In the genomic region with DNA sequence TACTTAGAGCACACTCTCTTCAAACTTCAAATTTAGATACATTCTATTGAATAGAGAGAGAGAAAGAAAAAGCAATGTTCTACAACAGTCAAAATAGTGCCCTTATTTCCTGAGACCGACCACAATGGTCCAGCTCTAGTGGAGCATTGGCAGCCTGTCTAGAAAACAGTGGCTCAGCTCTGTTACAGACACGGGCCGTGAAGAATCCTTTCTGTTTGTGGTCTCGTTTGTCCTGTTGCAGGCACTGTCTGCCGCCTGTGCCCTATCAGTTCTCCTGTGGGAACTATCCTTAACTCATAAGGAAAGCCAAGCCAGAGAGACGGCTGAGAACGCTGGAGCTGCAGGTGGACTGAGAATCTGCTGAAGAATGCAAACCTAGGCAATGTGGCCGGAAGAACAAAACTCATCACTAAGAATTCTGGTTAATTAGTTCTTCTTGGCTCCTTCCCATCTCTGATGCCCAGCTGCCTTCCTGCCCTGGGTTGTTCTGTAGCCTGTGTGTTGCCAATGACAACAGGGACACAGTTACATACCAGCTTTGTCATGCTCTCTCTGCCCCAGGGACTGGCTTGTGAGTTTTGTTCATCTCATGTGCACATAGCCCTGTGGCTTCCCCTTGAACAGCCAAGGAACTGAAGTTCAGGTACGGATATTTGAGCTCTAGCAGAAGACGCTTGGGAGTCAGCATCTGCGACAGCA, we compare ENCODE assay signal across 13 mouse cellular contexts. TPM values are rescaled to one million over a fixed set of nuclear protein-coding genes. Genes with fewer than 3 reads are reported as not detected.
DNase-seq lines count a peak whose midpoint lies in the region; ATAC-seq and TF ChIP-seq lines count a peak whose summit lies in the region.
"Had no signal": no experiment of that assay in that cellular context is flagged by ENCODE, and none has a peak within 500 bp of the region (broad histone marks: within the 10 kb centered on the region; RNA-seq: fewer than 3 reads in every experiment).

No protein-coding gene starts in this region.

- TF ChIP-seq EP300 in stomach, postnatal 0 days (optimal IDR thresholded peaks at IDR 0.05): no peak

- no peak overlapping the region for H3K9ac ChIP-seq in forebrain, embryonic 14.5 days (ENCODE audit: low read length)
- no peak overlapping the region for H3K9ac ChIP-seq in stomach, embryonic 16.5 days (ENCODE audit: low read length)
- no peak overlapping the region for H3K9ac ChIP-seq in stomach, postnatal 0 days (ENCODE audit: low read length)
- H3K9ac ChIP-seq: lung, embryonic 14.5 days; midbrain, embryonic 12.5 days had no signal

- no peak for TF ChIP-seq CTCF in stomach, postnatal 0 days (IDR thresholded peaks at IDR 0.05; ENCODE audit: low read depth)

- no peak for ATAC-seq in forebrain, embryonic 14.5 days
- ATAC-seq in stomach, embryonic 16.5 days (ENCODE audit: insufficient read depth, low FRiP score): peak; percentile 7; the same call in 1 of the 2 replicates
- no peak for ATAC-seq in stomach, postnatal 0 days (ENCODE audit: low FRiP score, low TSS enrichment)

- H3K9me3 ChIP-seq in forebrain, embryonic 14.5 days (replicated peaks; ENCODE audit: control insufficient read depth, low read length): no peaks in the 10 kb centered on the region
- H3K9me3 ChIP-seq in forebrain, embryonic 10.5 days: no peaks in the 10 kb centered on the region
- H3K9me3 ChIP-seq in stomach, embryonic 16.5 days (replicated peaks; ENCODE audit: control insufficient read depth, low read length): no peaks in the 10 kb centered on the region
- H3K9me3 ChIP-seq in stomach, postnatal 0 days (ENCODE audit: control insufficient read depth, low read length): no peaks in the 10 kb centered on the region
- H3K9me3 ChIP-seq: midbrain, embryonic 12.5 days had no signal

- 61% methylated on average over 11 of the region's 11 CpGs for WGBS in forebrain, embryonic 14.5 days
- whole genome bisulfite sequencing in forebrain, embryonic 10.5 days: 81% methylated on average over 11 of the region's 11 CpGs
- 58% methylated on average over 11 of the region's 11 CpGs for WGBS in stomach, embryonic 16.5 days
- 63% methylated on average over 11 of the region's 11 CpGs for WGBS in stomach, postnatal 0 days

- no peaks in the 10 kb centered on the region for H3K27me3 ChIP-seq in forebrain, embryonic 14.5 days (replicated peaks; ENCODE audit: control insufficient read depth, insufficient read depth, low read length)
- H3K27me3 ChIP-seq in forebrain, embryonic 10.5 days (ENCODE audit: poor library complexity, severe bottlenecking): no peaks in the 10 kb centered on the region
- H3K27me3 ChIP-seq in stomach, embryonic 16.5 days (ENCODE audit: control insufficient read depth, insufficient read depth, low read length): no peaks in the 10 kb centered on the region
- no peaks in the 10 kb centered on the region for H3K27me3 ChIP-seq in stomach, postnatal 0 days (ENCODE audit: control insufficient read depth, insufficient read depth, low read length)
- no peaks in the 10 kb centered on the region for H3K27me3 ChIP-seq in splenic B cell, adult 2 months (ENCODE audit: control insufficient read depth, insufficient read depth, low read length, poor library complexity, severe bottlenecking)
- H3K27me3 ChIP-seq: midbrain, embryonic 12.5 days had no signal

- no peaks in the 10 kb centered on the region for H3K36me3 ChIP-seq in forebrain, embryonic 14.5 days (ENCODE audit: control insufficient read depth, insufficient read depth, low read length)
- no peaks in the 10 kb centered on the region for H3K36me3 ChIP-seq in forebrain, embryonic 10.5 days (replicated peaks)
- H3K36me3 ChIP-seq in stomach, embryonic 16.5 days (ENCODE audit: control insufficient read depth, insufficient read depth, low read length): no peaks in the 10 kb centered on the region
- H3K36me3 ChIP-seq in stomach, postnatal 0 days (ENCODE audit: control insufficient read depth, insufficient read depth, low read length): no peaks in the 10 kb centered on the region
- H3K36me3 ChIP-seq in splenic B cell, adult 2 months (ENCODE audit: control insufficient read depth, insufficient read depth, low read length, poor library complexity, severe bottlenecking): no peaks in the 10 kb centered on the region
- H3K36me3 ChIP-seq: midbrain, embryonic 12.5 days had no signal

- H3K27ac ChIP-seq in forebrain, embryonic 14.5 days (ENCODE audit: low read depth, low read length): no peak overlapping the region
- no peak overlapping the region for H3K27ac ChIP-seq in forebrain, embryonic 10.5 days
- no peak overlapping the region for H3K27ac ChIP-seq in stomach, embryonic 16.5 days (ENCODE audit: low read length)
- no peak overlapping the region for H3K27ac ChIP-seq in stomach, postnatal 0 days (replicated peaks)
- H3K27ac ChIP-seq: kidney, postnatal 0 days; midbrain, embryonic 12.5 days had no signal

- no peak overlapping the region for H3K4me3 ChIP-seq in forebrain, embryonic 14.5 days (ENCODE audit: low read depth, low read length)
- H3K4me3 ChIP-seq in forebrain, embryonic 10.5 days: no peak overlapping the region
- H3K4me3 ChIP-seq in stomach, embryonic 16.5 days (replicated peaks; ENCODE audit: low read length): no peak overlapping the region
- no peak overlapping the region for H3K4me3 ChIP-seq in stomach, postnatal 0 days (ENCODE audit: low read depth, low read length)
- H3K4me3 ChIP-seq: midbrain, embryonic 12.5 days had no signal

- DNase-seq in forebrain, embryonic 14.5 days (ENCODE audit: low spot score): peak; percentile 35
- no peak for DNase-seq in forebrain, embryonic 10.5 days (ENCODE audit: extremely low spot score, low spot score)
- DNase-seq in kidney, adult 9 months: peak; percentile 58
- no peak for DNase-seq in kidney, postnatal 10 days
- no peak for DNase-seq in stomach, postnatal 0 days (ENCODE audit: low spot score)
- DNase-seq in splenic B cell, adult 2 months (ENCODE audit: low read depth, low spot score): peak; percentile 27
- DNase-seq in spleen, adult 18-20 months: no peak
- DNase-seq: cerebellum, adult 9-11 months; gastrocnemius, postnatal 14 days; lung, embryonic 14.5 days had no signal

- H3K4me1 ChIP-seq in forebrain, embryonic 14.5 days (ENCODE audit: control insufficient read depth, insufficient read depth, low read length): 0 out of 2 replicates have a peak, but pooled peaks cover 4% of the 10 kb centered on the region
- peaks cover 19% of the 10 kb centered on the region for H3K4me1 ChIP-seq in forebrain, embryonic 10.5 days
- H3K4me1 ChIP-seq in stomach, embryonic 16.5 days (ENCODE audit: control insufficient read depth, insufficient read depth, low read length): no peaks in the 10 kb centered on the region
- H3K4me1 ChIP-seq in stomach, postnatal 0 days (replicated peaks; ENCODE audit: control insufficient read depth, insufficient read depth): no peaks in the 10 kb centered on the region

- no peak overlapping the region for H3K4me2 ChIP-seq in forebrain, embryonic 14.5 days (ENCODE audit: low read length)
- no peak overlapping the region for H3K4me2 ChIP-seq in stomach, embryonic 16.5 days (ENCODE audit: low read depth, low read length)
- no peak overlapping the region for H3K4me2 ChIP-seq in stomach, postnatal 0 days (replicated peaks; ENCODE audit: low read depth)
- H3K4me2 ChIP-seq: lung, embryonic 14.5 days; midbrain, embryonic 12.5 days had no signal

RNA-seq across cellular contexts. Expression of a gene that starts 20.7 kb away (rescaled TPM):
- 815 and 924 TPM in 2 replicates for polyA plus RNA-seq in forebrain, embryonic 14.5 days (2014; fragmentation: Nextera tagmentation; extraction: Ambion mirVana)
- polyA plus RNA-seq in forebrain, embryonic 10.5 days (2016; fragmentation: Nextera tagmentation; extraction: Ambion mirVana): 304 and 306 TPM in 2 replicates
- 156 and 161 TPM in 2 replicates for polyA plus RNA-seq in stomach, embryonic 16.5 days (2015; fragmentation: Nextera tagmentation; extraction: Ambion mirVana)
- polyA plus RNA-seq in stomach, postnatal 0 days (2015; fragmentation: Nextera tagmentation; extraction: Ambion mirVana): 58.0 and 60.3 TPM in 2 replicates

RNA-seq across cellular contexts. Expression of a gene that starts 21.5 kb away (rescaled TPM):
- 0.74 and 0.99 TPM in 2 replicates for polyA plus RNA-seq in forebrain, embryonic 14.5 days (2014; fragmentation: Nextera tagmentation; extraction: Ambion mirVana)
- polyA plus RNA-seq in forebrain, embryonic 10.5 days (2016; fragmentation: Nextera tagmentation; extraction: Ambion mirVana): 4.6 and 5.8 TPM in 2 replicates
- 7.0 and 8.3 TPM in 2 replicates for polyA plus RNA-seq in stomach, embryonic 16.5 days (2015; fragmentation: Nextera tagmentation; extraction: Ambion mirVana)
- 9.7 and 10.0 TPM in 2 replicates for polyA plus RNA-seq in stomach, postnatal 0 days (2015; fragmentation: Nextera tagmentation; extraction: Ambion mirVana)

RNA-seq across cellular contexts. Expression of a gene that starts 21.9 kb away (rescaled TPM):
- 94.1 and 133 TPM in 2 replicates for polyA plus RNA-seq in forebrain, embryonic 14.5 days (2014; fragmentation: Nextera tagmentation; extraction: Ambion mirVana)
- 89.3 and 94.9 TPM in 2 replicates for polyA plus RNA-seq in forebrain, embryonic 10.5 days (2016; fragmentation: Nextera tagmentation; extraction: Ambion mirVana)
- 117 and 131 TPM in 2 replicates for polyA plus RNA-seq in stomach, embryonic 16.5 days (2015; fragmentation: Nextera tagmentation; extraction: Ambion mirVana)
- 157 TPM in 2 replicates for polyA plus RNA-seq in stomach, postnatal 0 days (2015; fragmentation: Nextera tagmentation; extraction: Ambion mirVana)

RNA-seq across cellular contexts. Expression of a gene that starts 36.4 kb away (rescaled TPM):
- polyA plus RNA-seq in forebrain, embryonic 14.5 days (2014; fragmentation: Nextera tagmentation; extraction: Ambion mirVana): 3.9 and 4.0 TPM in 2 replicates
- 14.4 and 15.5 TPM in 2 replicates for polyA plus RNA-seq in forebrain, embryonic 10.5 days (2016; fragmentation: Nextera tagmentation; extraction: Ambion mirVana)
- polyA plus RNA-seq in stomach, embryonic 16.5 days (2015; fragmentation: Nextera tagmentation; extraction: Ambion mirVana): 10.2 and 10.3 TPM in 2 replicates
- 7.0 TPM in 2 replicates for polyA plus RNA-seq in stomach, postnatal 0 days (2015; fragmentation: Nextera tagmentation; extraction: Ambion mirVana)

Comparison
In these comparisons a context has a peak if more than half of its experiments do, and no peak if none do; other contexts are left out.
1. DNase-seq: peak in forebrain, embryonic 14.5 days (single experiment), kidney, adult 9 months (single experiment) and splenic B cell, adult 2 months (single experiment); none in forebrain, embryonic 10.5 days (single experiment), kidney, postnatal 10 days (single experiment), stomach, postnatal 0 days (single experiment) and spleen, adult 18-20 months (0 of 2).